Mouse (Mus musculus) C2C12 (cell line): ENCODE results near the gene Slain2.

Experiments used
- CTCF ChIP-seq: IDR thresholded peaks from one replicate; pipeline ENCODE4 v1.5.1; 2011; ENCODE audit not compliant: control insufficient read depth, insufficient read depth, insufficient read length
- MYOD1 ChIP-seq: IDR thresholded peaks from one replicate; pipeline ENCODE4 v1.6.1; 2011; ENCODE audit warnings: low read depth; ENCODE audit not compliant: control insufficient read depth, insufficient read length
- MYOG ChIP-seq: IDR thresholded peaks from one replicate; pipeline ENCODE4 v1.6.1; 2011; ENCODE audit not compliant: control insufficient read depth, insufficient read length; ENCODE audit errors: extremely low read depth
- USF1 ChIP-seq: IDR thresholded peaks from one replicate; pipeline ENCODE4 v1.6.1; 2011; ENCODE audit warnings: low read depth, mild to moderate bottlenecking, control low read depth, moderate library complexity

DNA sequence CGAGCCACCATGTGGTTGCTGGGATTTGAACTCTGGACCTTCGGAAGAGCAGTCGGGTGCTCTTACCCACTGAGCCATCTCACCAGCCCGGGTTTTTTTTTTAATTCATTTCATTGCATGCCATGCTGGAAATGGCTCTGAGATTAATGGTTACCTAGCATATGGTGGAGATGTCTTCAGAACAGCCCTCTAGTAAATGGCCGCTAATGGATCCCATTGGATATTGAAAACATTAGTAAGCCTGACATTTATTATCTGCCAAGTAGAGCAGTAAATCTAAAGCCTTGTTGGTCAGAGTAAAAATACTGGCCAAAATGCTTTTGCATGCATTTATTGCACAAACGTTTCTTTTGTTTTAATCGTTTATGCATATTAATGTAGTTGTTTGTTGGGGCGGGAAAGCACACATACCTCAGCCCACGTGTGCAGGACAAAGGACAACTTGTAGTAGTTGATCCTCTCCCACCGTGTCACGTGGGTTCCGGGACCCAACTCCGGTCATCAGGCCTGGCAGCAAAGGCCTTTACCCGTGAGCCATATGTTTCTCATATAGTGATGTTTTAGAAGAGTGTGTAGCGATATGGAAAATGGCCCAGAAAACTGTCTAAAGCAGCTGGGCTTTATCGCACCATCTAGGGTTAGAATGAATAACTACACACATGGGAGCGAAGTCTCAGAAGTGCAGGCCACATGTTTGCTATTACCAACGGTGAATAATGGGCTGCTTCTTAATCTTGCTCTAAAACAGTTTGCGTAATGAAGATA lies 27.5 kb upstream of the Slain2 start:
- TF ChIP-seq CTCF = no peak
- no peak for TF ChIP-seq USF1
- no peak for TF ChIP-seq MYOG
- no peak for TF ChIP-seq MYOD1
